Mouse (Mus musculus) T-helper 1 cell (primary cell): ENCODE measurements around the gene Mical2.

Experiments
- in situ Hi-C: fragments of 300-600 bp; cut with MboI, MseI; formaldehyde crosslinking; loops from one replicate; pipeline ENCODE4 v1.15.1; 2025; ENCODE audit warnings: high pct_unique_total_duplicates

Mical2 gene

GRCm38 (mm10) chr7:112225615-112226262 is at the start of gene Mical2:
Mical2 (plus strand) TSS chr7:112225856.
- in situ Hi-C loops = no loop called here

GRCm38 (mm10) chr7:112176627-112177026 is 49.0 kb upstream of the Mical2 start:
- in situ Hi-C loops = no loop called here

- in situ Hi-C loops = loop anchor here (5.0 to 10.0 kb wide), 3 partner anchors 93 to 192 kb away; no protein-coding TSS in a partner anchor
Observed at GRCm38 (mm10) chr7:112180235-112180705, 45.4 kb upstream of the Mical2 start.

GRCm38 (mm10) chr7:112183258-112183841 is 42.3 kb upstream of the Mical2 start:
- in situ Hi-C loops = loop anchor here (5.0 to 10.0 kb wide), 3 partner anchors 96 to 189 kb away; no protein-coding TSS in a partner anchor

- in situ Hi-C loops = loop anchor here (5.0 to 10.0 kb wide), 3 partner anchors 97 to 188 kb away; no protein-coding TSS in a partner anchor
Observed at GRCm38 (mm10) chr7:112184519-112185225, 41.0 kb upstream of the Mical2 start.

GRCm38 (mm10) chr7:112185226-112185745 is 40.4 kb upstream of the Mical2 start:
- in situ Hi-C loops = loop anchor here (10.0 kb wide), 1 partner anchor 130 kb away; no protein-coding TSS in a partner anchor

GRCm38 (mm10) chr7:112186871-112187270 is 38.8 kb upstream of the Mical2 start:
- in situ Hi-C loops = loop anchor here (10.0 kb wide), 1 partner anchor 128 kb away; no protein-coding TSS in a partner anchor

- in situ Hi-C loops = loop anchor here (10.0 kb wide), 1 partner anchor 127 kb away; no protein-coding TSS in a partner anchor
Observed at GRCm38 (mm10) chr7:112187536-112188459, 37.9 kb upstream of the Mical2 start.

GRCm38 (mm10) chr7:112192237-112192636 is 33.4 kb upstream of the Mical2 start:
- in situ Hi-C loops = no loop called here

- in situ Hi-C loops = no loop called here
Observed at GRCm38 (mm10) chr7:112192778-112193177, 32.9 kb upstream of the Mical2 start.

- in situ Hi-C loops = no loop called here
Observed at GRCm38 (mm10) chr7:112194286-112194685, 31.4 kb upstream of the Mical2 start.

GRCm38 (mm10) chr7:112197461-112197860 is 28.2 kb upstream of the Mical2 start:
- in situ Hi-C loops = no loop called here

GRCm38 (mm10) chr7:112199343-112199742 is 26.3 kb upstream of the Mical2 start:
- in situ Hi-C loops = no loop called here

- in situ Hi-C loops = no loop called here
Observed at GRCm38 (mm10) chr7:112200761-112201160, 24.9 kb upstream of the Mical2 start.

GRCm38 (mm10) chr7:112202194-112202593 is 23.5 kb upstream of the Mical2 start:
- in situ Hi-C loops = no loop called here

GRCm38 (mm10) chr7:112202843-112203242 is 22.8 kb upstream of the Mical2 start:
- in situ Hi-C loops = no loop called here

- in situ Hi-C loops = no loop called here
Observed at GRCm38 (mm10) chr7:112203937-112204336, 21.7 kb upstream of the Mical2 start.

- in situ Hi-C loops = no loop called here
Observed at GRCm38 (mm10) chr7:112204380-112204963, 21.2 kb upstream of the Mical2 start.

GRCm38 (mm10) chr7:112205513-112205912 is 20.1 kb upstream of the Mical2 start:
- in situ Hi-C loops = no loop called here

- in situ Hi-C loops = no loop called here
Observed at GRCm38 (mm10) chr7:112207717-112208116, 17.9 kb upstream of the Mical2 start.
